Mouse (Mus musculus) liver, embryonic 11.5 days (tissue): Measurements from ENCODE around the gene Paqr9. TPM values are rescaled to one million over a fixed set of nuclear protein-coding genes. Genes with fewer than 3 reads are reported as not detected.

Experiments
- ATAC-seq: fragments of 200-750 bp; cut with Nextera tagmentation; replicated peaks from 2 replicates; pipeline ENCODE4 v1.8.0; 2017; ENCODE audit warnings: moderate number of reproducible peaks, mild to moderate bottlenecking, moderate TSS enrichment, moderate library complexity; ENCODE audit not compliant: low FRiP score
- DNase-seq: peaks from one replicate; pipeline ENCODE4 v3.0.0-alpha.2; 2017; ENCODE audit warnings: low spot score
- H3K27ac ChIP-seq: fragments of 300-500 bp; sonication (generic); 2 replicates; pipeline ENCODE4 v1.5.1; 2014; ENCODE audit warnings: mild to moderate bottlenecking, low read depth, low read length, control low read depth
- H3K27me3 ChIP-seq: fragments of 300-500 bp; sonication (generic); replicated peaks from 2 replicates; pipeline ENCODE4 v1.6.1; 2014; ENCODE audit warnings: low read length, mixed read lengths; ENCODE audit not compliant: control insufficient read depth, insufficient read depth
- H3K36me3 ChIP-seq: fragments of 300-500 bp; sonication (generic); 2 replicates; pipeline ENCODE4 v1.6.1; 2014; ENCODE audit warnings: mild to moderate bottlenecking, low read length, moderate library complexity, mixed read lengths; ENCODE audit not compliant: control insufficient read depth, insufficient read depth
- H3K4me1 ChIP-seq: fragments of 300-500 bp; sonication (generic); replicated peaks from 2 replicates; pipeline ENCODE4 v1.6.1; 2014; ENCODE audit warnings: low read length, mixed read lengths; ENCODE audit not compliant: control insufficient read depth, insufficient read depth
- H3K4me2 ChIP-seq: fragments of 300-500 bp; sonication (generic); 2 replicates; pipeline ENCODE4 v1.6.1; 2014; ENCODE audit warnings: mild to moderate bottlenecking, control low read depth, moderate library complexity
- H3K4me3 ChIP-seq: fragments of 300-500 bp; sonication (generic); 2 replicates; pipeline ENCODE4 v1.5.1; 2014; ENCODE audit warnings: low read depth, low read length, control low read depth
- H3K9ac ChIP-seq: fragments of 300-500 bp; sonication (generic); 2 replicates; pipeline ENCODE4 v1.6.1; 2014; ENCODE audit warnings: low read depth, low read length, control low read depth
- H3K9me3 ChIP-seq: fragments of 300-500 bp; sonication (generic); 2 replicates; pipeline ENCODE4 v1.6.1; 2016; ENCODE audit warnings: low read length, inconsistent platforms, mixed read lengths; ENCODE audit not compliant: control insufficient read depth
- WGBS: fragments of 180-500 bp; shearing (Covaris S2); extraction: QIAGEN DNeasy Blood & Tissue Kit; methylation state at CpG from one replicate; pipeline ENCODE4 v1.1.7; 2014; 5-methylcytosine and 5-hydroxymethylcytosine counted together
- polyA plus RNA-seq: library from polyadenylated mRNA; unstranded; fragments of >200 nt; fragmentation: Nextera tagmentation; extraction: Ambion mirVana; gene quantifications from 2 replicates; pipeline ENCODE4 v1.2.1, GENCODE M21; 2014

The Paqr9 gene
- polyA plus RNA-seq, 1 experiment from 2014 or later = 13.8 TPM

GRCm38 (mm10) chr9:95552175-95552705 lies 7.2 kb upstream of the Paqr9 start:
- ATAC-seq (no peak), DNase-seq (no peak)
- Histone ChIP-seq H3K36me3 (no peaks in the 10 kb centered on the region), H3K27ac (peak overlapping the region; percentile 36; the same call in 1 of the 2 replicates), H3K27me3 (peaks cover 2% of the 10 kb centered on the region; the same call in 1 of the 2 replicates), H3K4me1 (peaks cover 48% of the 10 kb centered on the region), H3K4me3 (no peak overlapping the region), H3K9me3 (no peaks in the 10 kb centered on the region), H3K4me2 (no peak overlapping the region; the same call in 1 of the 2 replicates), H3K9ac (0 out of 2 replicates have a peak overlapping the region, but pooled peaks have one; percentile 3)
- WGBS = 76% methylated on average over 10 of the region's 10 CpGs

- Histone ChIP-seq H3K9ac (peak overlapping the region; percentile 28; the same call in 1 of the 2 replicates), H3K36me3 (no peaks in the 10 kb centered on the region), H3K4me3 (no peak overlapping the region), H3K4me2 (peak overlapping the region; percentile 40), H3K4me1 (peaks cover 48% of the 10 kb centered on the region), H3K27me3 (peaks cover 25% of the 10 kb centered on the region), H3K9me3 (no peaks in the 10 kb centered on the region), H3K27ac (peak overlapping the region; percentile 85)
- DNase-seq = no peak
- ATAC-seq = peak; percentile 24
- WGBS = 61% methylated on average over 18 of the region's 18 CpGs
These were observed 4.9 kb upstream of the Paqr9 start for GRCm38 (mm10) chr9:95554231-95555221.

GRCm38 (mm10) chr9:95555233-95555740 lies 4.2 kb upstream of the Paqr9 start:
- H3K9ac ChIP-seq = peak overlapping the region; percentile 28; the same call in 1 of the 2 replicates
- no peak overlapping the region for H3K4me3 ChIP-seq
- peaks cover 32% of the 10 kb centered on the region for H3K27me3 ChIP-seq

GRCm38 (mm10) chr9:95556067-95556512 lies 3.4 kb upstream of the Paqr9 start:
- Histone ChIP-seq H3K9ac (no peak overlapping the region), H3K4me1 (peaks cover 42% of the 10 kb centered on the region), H3K36me3 (no peaks in the 10 kb centered on the region), H3K4me3 (no peak overlapping the region), H3K27ac (peak overlapping the region; percentile 85), H3K4me2 (no peak overlapping the region; the same call in 1 of the 2 replicates), H3K9me3 (no peaks in the 10 kb centered on the region), H3K27me3 (peaks cover 40% of the 10 kb centered on the region)
- ATAC-seq (peak; percentile 52), DNase-seq (no peak)
- WGBS = 63% methylated on average over 4 of the region's 4 CpGs

More at GRCm38 (mm10) chr9:95555233-95555740, 4.2 kb upstream of the Paqr9 start:
- 54% methylated on average over 5 of the region's 5 CpGs for WGBS
- Histone ChIP-seq H3K4me2 (peak overlapping the region; percentile 40), H3K9me3 (no peaks in the 10 kb centered on the region), H3K4me1 (peaks cover 49% of the 10 kb centered on the region), H3K27ac (peak overlapping the region; percentile 85), H3K36me3 (no peaks in the 10 kb centered on the region)
- ATAC-seq = peak; percentile 19; the same call in 1 of the 2 replicates
- no peak for DNase-seq

GRCm38 (mm10) chr9:95557722-95558121 lies 1.7 kb upstream of the Paqr9 start:
- Histone ChIP-seq H3K27ac (no peak overlapping the region), H3K36me3 (no peaks in the 10 kb centered on the region), H3K4me2 (no peak overlapping the region), H3K4me3 (no peak overlapping the region), H3K27me3 (peaks cover 56% of the 10 kb centered on the region), H3K9me3 (no peaks in the 10 kb centered on the region), H3K9ac (no peak overlapping the region), H3K4me1 (peaks cover 34% of the 10 kb centered on the region)
- ATAC-seq (no peak), DNase-seq (no peak)
- 46% methylated on average over 6 of the region's 6 CpGs for WGBS

- peaks cover 63% of the 10 kb centered on the region for H3K27me3 ChIP-seq
- peak overlapping the region; percentile 91 for H3K4me2 ChIP-seq
- H3K9me3 ChIP-seq = no peaks in the 10 kb centered on the region
- peaks cover 29% of the 10 kb centered on the region for H3K4me1 ChIP-seq
- DNase-seq (no peak), ATAC-seq (no peak)
- H3K27ac ChIP-seq = peak overlapping the region; percentile 25; the same call in 1 of the 2 replicates
- WGBS = 13% methylated on average over 11 of the region's 11 CpGs
- H3K9ac ChIP-seq = no peak overlapping the region
- H3K36me3 ChIP-seq = no peaks in the 10 kb centered on the region
- H3K4me3 ChIP-seq = peak overlapping the region; percentile 76
These were observed 765 bp upstream of the Paqr9 start for GRCm38 (mm10) chr9:95558726-95559058.

GRCm38 (mm10) chr9:95559936-95560735 lies 679 bp downstream of the Paqr9 start:
- H3K27me3 ChIP-seq = peaks cover 66% of the 10 kb centered on the region

GRCm38 (mm10) chr9:95564047-95564446 lies 4.6 kb downstream of the Paqr9 start:
- Histone ChIP-seq H3K9ac (no peak overlapping the region), H3K4me2 (peak overlapping the region; percentile 91), H3K36me3 (0 out of 2 replicates have a peak, but pooled peaks cover 2% of the 10 kb centered on the region), H3K4me3 (no peak overlapping the region), H3K4me1 (peaks cover 4% of the 10 kb centered on the region), H3K9me3 (no peaks in the 10 kb centered on the region), H3K27ac (no peak overlapping the region), H3K27me3 (peaks cover 48% of the 10 kb centered on the region)
- WGBS = 63% methylated on average over 4 of the region's 4 CpGs
- ATAC-seq (no peak), DNase-seq (no peak)

More at GRCm38 (mm10) chr9:95559936-95560735, 679 bp downstream of the Paqr9 start:
- Histone ChIP-seq H3K27ac (peak overlapping the region; percentile 83), H3K4me1 (peaks cover 16% of the 10 kb centered on the region), H3K36me3 (no peaks in the 10 kb centered on the region), H3K4me2 (peak overlapping the region; percentile 91), H3K4me3 (peak overlapping the region; percentile 76), H3K9ac (peak overlapping the region; percentile 68), H3K9me3 (no peaks in the 10 kb centered on the region)
- DNase-seq = no peak
- 11% methylated on average over 77 of the region's 78 CpGs for WGBS
- ATAC-seq = peak; percentile 2; the same call in 1 of the 2 replicates
